Mouse (Mus musculus) limb, embryonic 10.5 days (tissue): ENCODE measurements around the gene 4930404N11Rik. TPM values are rescaled to one million over a fixed set of nuclear protein-coding genes. Genes with fewer than 3 reads are reported as not detected.

Experiments used
- DNase-seq: peaks from one replicate; pipeline ENCODE4 v3.0.0-alpha.2; 2017; ENCODE audit warnings: low spot score
- H3K27ac ChIP-seq: fragments of 300-500 bp; sonication (generic); 2 replicates; pipeline ENCODE4 v1.5.1; 2016; ENCODE audit warnings: mild to moderate bottlenecking
- H3K27me3 ChIP-seq: fragments of 300-500 bp; sonication (generic); 2 replicates; pipeline ENCODE4 v1.6.1; 2016; ENCODE audit warnings: low read depth, mild to moderate bottlenecking; ENCODE audit not compliant: poor library complexity, severe bottlenecking
- H3K36me3 ChIP-seq: fragments of 300-500 bp; sonication (generic); 2 replicates; pipeline ENCODE4 v1.6.1; 2016; ENCODE audit warnings: mild to moderate bottlenecking, moderate library complexity
- H3K4me1 ChIP-seq: fragments of 300-500 bp; sonication (generic); 2 replicates; pipeline ENCODE4 v1.6.1; 2016
- H3K4me3 ChIP-seq: fragments of 300-500 bp; sonication (generic); 2 replicates; pipeline ENCODE4 v1.5.1; 2016; ENCODE audit warnings: mild to moderate bottlenecking, moderate library complexity
- H3K9me3 ChIP-seq: fragments of 300-500 bp; sonication (generic); replicated peaks from 2 replicates; pipeline ENCODE4 v1.6.1; 2016; ENCODE audit warnings: mild to moderate bottlenecking
- WGBS: fragments of 180-500 bp; shearing (Covaris S2); methylation state at CpG from one replicate; pipeline ENCODE4 v1.1.7; 2016; 5-methylcytosine and 5-hydroxymethylcytosine counted together
- polyA plus RNA-seq: library from polyadenylated mRNA; unstranded; fragments of >200 nt; fragmentation: Nextera tagmentation; extraction: Ambion mirVana; gene quantifications from 2 replicates; pipeline ENCODE4 v1.2.1, GENCODE M21; 2016

Gene 4930404N11Rik
- polyA plus RNA-seq, 1 experiment from 2014 or later = 0.24 TPM

GRCm38 (mm10) chr10:81340551-81341332 is 24.9 kb downstream of the 4930404N11Rik start:
- WGBS = 41% methylated on average over 17 of the region's 17 CpGs
- no peak for DNase-seq
- Histone ChIP-seq H3K36me3 (peaks cover 7% of the 10 kb centered on the region), H3K9me3 (no peaks in the 10 kb centered on the region), H3K27me3 (peaks cover 79% of the 10 kb centered on the region), H3K4me1 (peaks cover 29% of the 10 kb centered on the region), H3K4me3 (no peak overlapping the region), H3K27ac (no peak overlapping the region)

DNA sequence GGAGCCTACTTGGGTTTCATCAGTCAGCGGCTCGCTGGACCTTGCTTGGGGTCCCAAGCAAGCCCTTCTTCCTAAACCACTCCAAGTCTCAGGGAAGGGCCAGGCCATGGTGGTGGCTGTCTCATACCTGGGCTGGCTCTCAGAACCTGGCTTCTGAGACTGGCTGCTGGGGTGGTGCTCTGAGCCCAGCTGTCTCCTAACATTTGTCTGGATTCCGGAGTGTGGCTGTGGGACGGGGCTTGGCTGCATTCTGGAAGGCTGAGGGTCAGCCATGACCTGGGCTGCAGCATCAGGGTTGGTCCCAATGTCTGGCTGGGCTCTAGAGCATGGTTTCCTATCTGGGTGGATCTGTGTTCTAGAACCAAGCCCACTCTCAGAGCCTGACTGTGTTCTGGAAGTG is 29.1 kb downstream of the 4930404N11Rik start:
- H3K4me3 ChIP-seq = 0 out of 2 replicates have a peak overlapping the region, but pooled peaks have one; percentile 23
- WGBS = 85% methylated on average over 4 of the region's 4 CpGs
- peaks cover 64% of the 10 kb centered on the region for H3K27me3 ChIP-seq
- peaks cover 5% of the 10 kb centered on the region; the same call in 1 of the 2 replicates for H3K36me3 ChIP-seq
- peaks cover 44% of the 10 kb centered on the region for H3K4me1 ChIP-seq
- no peaks in the 10 kb centered on the region for H3K9me3 ChIP-seq
- peak overlapping the region; percentile 86 for H3K27ac ChIP-seq
- no peak for DNase-seq

DNA sequence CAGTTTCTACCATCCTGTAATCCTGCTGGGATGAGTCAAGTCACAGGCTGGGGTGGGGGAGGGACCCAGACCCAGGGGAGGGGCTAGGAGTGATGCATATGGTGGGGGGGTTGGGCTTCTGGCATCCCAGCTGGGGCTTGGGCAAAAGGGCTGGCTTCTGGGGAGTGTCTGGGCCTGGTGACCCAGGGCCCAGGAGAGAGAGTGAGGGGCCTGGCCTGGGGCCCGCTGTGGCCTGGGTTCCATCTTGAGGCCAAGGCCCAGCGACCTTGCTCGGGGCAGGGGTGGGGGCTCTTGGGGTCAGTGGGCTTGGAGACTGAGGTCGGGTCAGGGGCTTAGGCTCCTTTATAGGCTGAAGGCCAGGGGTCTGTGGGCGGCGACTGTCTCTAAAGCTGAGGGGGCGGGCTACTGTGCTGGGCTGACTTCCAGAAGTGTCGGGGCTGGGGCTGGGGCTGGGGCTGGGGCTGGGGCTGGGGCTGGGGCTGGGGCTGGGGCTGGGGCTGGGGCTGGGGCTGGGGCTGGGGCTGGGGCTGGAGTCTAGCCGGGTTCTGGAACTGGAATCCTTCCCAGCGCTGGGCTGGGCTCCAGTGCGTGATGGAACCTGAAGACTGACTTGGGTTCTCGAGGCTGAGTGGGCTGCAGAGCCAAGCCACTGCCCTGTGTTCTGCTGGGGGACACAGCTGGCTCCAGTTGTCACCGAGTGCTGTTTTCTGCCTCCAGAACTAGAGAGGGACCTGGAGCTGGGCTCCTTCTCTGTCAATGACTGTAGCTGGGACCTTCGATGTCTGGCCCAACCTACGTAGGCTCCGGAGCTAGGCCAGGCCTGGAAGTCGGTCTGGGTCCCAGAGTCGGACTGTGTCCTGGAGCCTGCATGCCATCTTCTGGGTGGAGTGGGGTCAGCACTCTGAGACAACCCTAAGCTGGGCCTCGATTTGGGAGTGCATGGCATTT is 29.9 kb downstream of the 4930404N11Rik start:
- Histone ChIP-seq H3K9me3 (no peaks in the 10 kb centered on the region), H3K27me3 (peaks cover 58% of the 10 kb centered on the region), H3K4me3 (peak overlapping the region; percentile 23), H3K27ac (peak overlapping the region; percentile 86), H3K4me1 (peaks cover 37% of the 10 kb centered on the region), H3K36me3 (peaks cover 5% of the 10 kb centered on the region; the same call in 1 of the 2 replicates)
- no peak for DNase-seq
- WGBS = 31% methylated on average over 19 of the region's 19 CpGs

DNA sequence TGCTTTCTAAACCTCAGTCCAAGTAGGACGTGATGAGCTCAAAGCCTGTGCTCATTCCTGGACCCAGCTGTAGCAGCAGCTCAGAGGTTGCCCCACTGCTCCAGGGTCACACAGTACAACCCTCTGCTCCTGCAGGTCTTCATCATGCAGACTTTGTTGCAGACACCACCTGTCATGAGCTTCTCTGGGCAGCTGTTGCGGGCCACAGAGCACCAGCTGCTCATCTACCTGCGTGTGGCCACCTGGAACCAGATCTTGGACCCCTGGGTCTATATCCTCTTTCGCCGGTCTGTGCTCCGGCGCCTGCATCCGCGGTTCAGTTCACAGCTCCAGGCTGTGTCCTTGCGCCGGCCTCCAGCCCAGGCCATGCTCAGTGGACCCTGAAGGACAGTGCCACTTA is 31.3 kb downstream of the 4930404N11Rik start:
- H3K4me1 ChIP-seq = peaks cover 45% of the 10 kb centered on the region
- 0 out of 2 replicates have a peak overlapping the region, but pooled peaks have one; percentile 86 for H3K27ac ChIP-seq
- 73% methylated on average over 11 of the region's 11 CpGs for WGBS
- no peaks in the 10 kb centered on the region for H3K9me3 ChIP-seq
- H3K4me3 ChIP-seq = no peak overlapping the region
- H3K27me3 ChIP-seq = peaks cover 49% of the 10 kb centered on the region
- peaks cover 10% of the 10 kb centered on the region; the same call in 1 of the 2 replicates for H3K36me3 ChIP-seq
- DNase-seq = no peak

GRCm38 (mm10) chr10:81332277-81332676 is 33.3 kb downstream of the 4930404N11Rik start:
- DNase-seq = no peak
- Histone ChIP-seq H3K9me3 (no peaks in the 10 kb centered on the region), H3K27ac (peak overlapping the region; percentile 75), H3K4me3 (peak overlapping the region; percentile 32), H3K36me3 (peaks cover 24% of the 10 kb centered on the region), H3K27me3 (peaks cover 33% of the 10 kb centered on the region), H3K4me1 (peaks cover 63% of the 10 kb centered on the region)
- WGBS = 15% methylated on average over 29 of the region's 29 CpGs

DNA sequence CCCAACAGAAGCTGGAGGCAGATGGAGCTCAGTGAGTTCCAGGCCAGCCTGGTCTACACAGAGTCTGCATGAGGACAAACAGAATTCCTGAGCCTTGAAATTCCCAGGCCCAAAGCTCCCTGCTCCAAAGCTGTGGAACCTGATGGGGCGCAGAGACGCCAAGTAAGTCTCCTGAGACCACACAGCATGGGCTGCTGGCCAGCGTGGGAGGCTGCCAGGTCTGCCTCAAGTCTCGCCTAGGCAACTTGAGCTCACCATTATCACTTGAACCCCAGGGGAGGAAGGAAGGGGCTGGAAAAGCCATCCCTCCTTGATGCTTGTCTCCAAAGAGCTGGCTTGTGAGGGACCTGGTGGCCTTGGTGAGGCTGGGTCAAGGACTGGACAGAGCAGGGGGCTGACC is 35.6 kb downstream of the 4930404N11Rik start:
- Histone ChIP-seq H3K9me3 (no peaks in the 10 kb centered on the region), H3K4me3 (0 out of 2 replicates have a peak overlapping the region, but pooled peaks have one; percentile 11), H3K4me1 (peaks cover 58% of the 10 kb centered on the region), H3K27me3 (peaks cover 23% of the 10 kb centered on the region), H3K27ac (peak overlapping the region; percentile 64), H3K36me3 (peaks cover 47% of the 10 kb centered on the region)
- 70% methylated on average over 4 of the region's 4 CpGs for WGBS
- no peak for DNase-seq

DNA sequence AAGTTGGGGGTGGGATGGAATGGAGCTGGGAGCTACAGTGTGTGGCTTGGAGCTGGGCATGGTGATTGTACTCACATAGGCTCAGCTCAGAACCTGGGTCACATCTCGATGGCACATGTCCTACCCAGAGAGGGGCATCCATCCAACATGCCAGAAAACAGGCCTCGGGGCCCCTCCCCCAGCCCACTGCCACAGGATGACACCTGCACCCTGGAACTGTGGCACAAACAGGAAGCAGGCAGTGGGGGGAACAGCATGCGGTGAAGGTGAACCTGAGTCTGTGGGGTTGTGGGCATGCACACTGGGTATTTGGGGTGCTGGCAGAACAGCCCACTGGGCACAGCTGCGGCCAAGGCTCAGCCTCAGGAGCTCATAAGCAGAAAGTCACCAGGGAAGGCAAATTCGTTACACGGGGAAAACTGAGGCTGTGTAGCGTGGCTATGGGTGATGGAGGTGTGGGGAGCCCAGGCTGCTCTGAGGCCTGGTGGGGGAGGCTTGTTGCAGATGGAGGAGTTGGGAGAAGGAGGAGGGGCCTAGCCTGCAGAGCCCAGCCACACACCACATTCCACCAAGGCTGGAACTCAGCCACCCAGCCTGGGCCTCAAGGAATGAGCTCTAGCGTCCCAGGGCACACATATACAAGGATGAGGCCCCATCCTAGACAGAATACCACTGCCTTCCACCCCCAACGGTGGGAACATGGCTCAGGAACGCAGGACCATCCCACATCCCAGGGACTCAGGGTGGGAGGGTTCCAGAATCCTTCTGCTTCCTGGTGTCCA is 36.2 kb downstream of the 4930404N11Rik start:
- Histone ChIP-seq H3K4me3 (0 out of 2 replicates have a peak overlapping the region, but pooled peaks have one; percentile 11), H3K27me3 (peaks cover 23% of the 10 kb centered on the region), H3K4me1 (peaks cover 52% of the 10 kb centered on the region), H3K27ac (peak overlapping the region; percentile 64), H3K36me3 (peaks cover 53% of the 10 kb centered on the region), H3K9me3 (no peaks in the 10 kb centered on the region)
- 69% methylated on average over 10 of the region's 10 CpGs for WGBS
- no peak for DNase-seq

DNA sequence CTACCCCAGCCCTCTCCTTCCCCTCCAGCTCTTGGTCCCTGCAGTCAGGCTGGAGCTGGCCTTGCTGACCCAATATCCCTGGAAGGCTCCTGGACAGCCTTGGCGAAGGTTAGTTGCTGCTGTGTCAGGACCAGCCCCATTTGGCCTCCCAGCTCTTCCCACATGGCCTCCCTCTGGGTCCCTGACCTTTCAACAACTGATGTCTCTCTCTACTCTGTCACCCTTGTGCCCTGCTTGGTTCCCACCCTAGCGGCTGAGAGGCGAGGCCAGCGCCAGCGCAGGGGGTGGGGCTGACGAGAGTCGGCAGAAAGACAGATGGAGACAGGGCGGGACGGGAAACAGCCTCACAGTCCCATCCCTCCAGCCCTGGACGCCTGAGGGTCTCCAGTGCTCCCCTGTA is 37.2 kb downstream of the 4930404N11Rik start, which contains the start of gene Tbxa2r:
Tbxa2r (plus strand) TSS at position 346 of the 400 bp plus-strand sequence.
- Histone ChIP-seq H3K36me3 (peaks cover 63% of the 10 kb centered on the region), H3K4me3 (0 out of 2 replicates have a peak within 1 kb of the TSS, but pooled peaks have one; percentile 11)
- 7% methylated on average over 10 of the region's 10 CpGs for WGBS

DNA sequence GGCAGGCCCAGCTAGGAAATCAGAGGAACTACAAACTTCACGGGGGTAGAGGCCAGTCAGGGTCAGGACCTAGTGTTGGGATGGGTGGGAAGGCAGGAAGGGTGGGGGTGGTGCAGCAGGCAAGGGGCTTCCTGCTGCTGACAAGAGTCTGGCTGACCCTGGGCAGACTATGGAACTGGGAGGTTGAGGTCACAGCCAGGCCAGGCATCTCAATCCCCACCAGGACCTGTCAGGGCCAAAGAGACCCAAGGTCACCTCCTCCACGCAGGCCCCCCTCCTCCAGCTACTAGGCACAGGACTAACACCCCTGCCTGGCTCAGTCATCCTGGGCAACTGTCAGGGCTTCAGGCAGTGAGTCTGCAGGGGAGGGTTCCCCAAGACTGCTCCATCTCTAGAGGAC is 37.7 kb downstream of the 4930404N11Rik start:
- H3K27me3 ChIP-seq = peaks cover 17% of the 10 kb centered on the region
- peaks cover 66% of the 10 kb centered on the region for H3K36me3 ChIP-seq
- 6% methylated on average over 2 of the region's 2 CpGs for WGBS
- no peak overlapping the region for H3K4me3 ChIP-seq
- H3K9me3 ChIP-seq = no peaks in the 10 kb centered on the region
- no peak for DNase-seq
- peaks cover 51% of the 10 kb centered on the region for H3K4me1 ChIP-seq
- peak overlapping the region; percentile 37 for H3K27ac ChIP-seq

More for the DNA sequence above, 37.2 kb downstream of the 4930404N11Rik start, which contains the start of gene Tbxa2r:
- Histone ChIP-seq H3K4me1 (peaks cover 52% of the 10 kb centered on the region), H3K27ac (peak within 1 kb of the TSS; percentile 64), H3K9me3 (no peaks in the 10 kb centered on the region), H3K27me3 (peaks cover 21% of the 10 kb centered on the region)
- no peak for DNase-seq

- peak overlapping the region; percentile 27; the same call in 1 of the 2 replicates for H3K27ac ChIP-seq
- no peaks in the 10 kb centered on the region for H3K9me3 ChIP-seq
- no peak overlapping the region for H3K4me3 ChIP-seq
- peaks cover 53% of the 10 kb centered on the region for H3K4me1 ChIP-seq
- H3K36me3 ChIP-seq = peaks cover 71% of the 10 kb centered on the region
- WGBS = 87% methylated on average over 6 of the region's 6 CpGs
- DNase-seq = no peak
- peaks cover 6% of the 10 kb centered on the region for H3K27me3 ChIP-seq
Measured at GRCm38 (mm10) chr10:81326858-81327257, 38.8 kb downstream of the 4930404N11Rik start.

GRCm38 (mm10) chr10:81325781-81326180 is 39.8 kb downstream of the 4930404N11Rik start:
- WGBS = 95% methylated on average over 18 of the region's 18 CpGs
- Histone ChIP-seq H3K4me1 (peaks cover 57% of the 10 kb centered on the region), H3K27ac (0 out of 2 replicates have a peak overlapping the region, but pooled peaks have one; percentile 11), H3K4me3 (no peak overlapping the region), H3K9me3 (no peaks in the 10 kb centered on the region), H3K36me3 (peaks cover 71% of the 10 kb centered on the region), H3K27me3 (no peaks in the 10 kb centered on the region)
- DNase-seq = no peak

GRCm38 (mm10) chr10:81325176-81325575 is 40.4 kb downstream of the 4930404N11Rik start:
- H3K36me3 ChIP-seq = peaks cover 71% of the 10 kb centered on the region
- peaks cover 53% of the 10 kb centered on the region for H3K4me1 ChIP-seq

More at GRCm38 (mm10) chr10:81325176-81325575, 40.4 kb downstream of the 4930404N11Rik start:
- DNase-seq = no peak
- H3K9me3 ChIP-seq = no peaks in the 10 kb centered on the region
- WGBS = 94% methylated on average over 21 of the region's 21 CpGs
- no peak overlapping the region for H3K27ac ChIP-seq
- no peaks in the 10 kb centered on the region for H3K27me3 ChIP-seq
- H3K4me3 ChIP-seq = no peak overlapping the region
